Mouse (Mus musculus) limb, embryonic 14.5 days (tissue): ENCODE results near the gene Sipa1l2. TPM values are rescaled to one million over a fixed set of nuclear protein-coding genes. Genes with fewer than 3 reads are reported as not detected.

Experiments
- ATAC-seq: fragments of 200-750 bp; cut with Nextera tagmentation; 2 replicates; pipeline ENCODE4 v1.8.0; 2017; ENCODE audit warnings: low read depth, moderate number of reproducible peaks, moderate TSS enrichment; ENCODE audit not compliant: low FRiP score
- DNase-seq: peaks from one replicate; pipeline ENCODE4 v3.0.0-alpha.2; 2015; ENCODE audit warnings: low spot score
- H3K27ac ChIP-seq: fragments of 300-500 bp; sonication (generic); replicated peaks from 2 replicates; pipeline ENCODE4 v1.5.1; 2014; ENCODE audit warnings: low read depth, mild to moderate bottlenecking, low read length, moderate library complexity, mixed read lengths
- H3K27me3 ChIP-seq: fragments of 300-500 bp; sonication (generic); 2 replicates; pipeline ENCODE4 v1.6.1; 2014; ENCODE audit warnings: low read length, mixed read lengths; ENCODE audit not compliant: control insufficient read depth, insufficient read depth
- H3K36me3 ChIP-seq: fragments of 300-500 bp; sonication (generic); 2 replicates; pipeline ENCODE4 v1.6.1; 2014; ENCODE audit warnings: mild to moderate bottlenecking, low read length, moderate library complexity, mixed read lengths; ENCODE audit not compliant: control insufficient read depth, insufficient read depth
- H3K4me1 ChIP-seq: fragments of 300-500 bp; sonication (generic); 2 replicates; pipeline ENCODE4 v1.6.1; 2014; ENCODE audit warnings: antibody characterized with exemption, low read length, mixed read lengths; ENCODE audit not compliant: control insufficient read depth, insufficient read depth
- H3K4me2 ChIP-seq: fragments of 300-500 bp; sonication (generic); replicated peaks from 2 replicates; pipeline ENCODE4 v1.6.1; 2014; ENCODE audit warnings: low read depth, mild to moderate bottlenecking, low read length, moderate library complexity; ENCODE audit not compliant: severe bottlenecking
- H3K4me3 ChIP-seq: fragments of 300-500 bp; sonication (generic); replicated peaks from 2 replicates; pipeline ENCODE4 v1.5.1; 2014; ENCODE audit warnings: low read length
- H3K9ac ChIP-seq: fragments of 300-500 bp; sonication (generic); 2 replicates; pipeline ENCODE4 v1.6.1; 2014; ENCODE audit warnings: mild to moderate bottlenecking, low read depth, low read length, moderate library complexity; ENCODE audit not compliant: severe bottlenecking
- H3K9me3 ChIP-seq: fragments of 300-500 bp; sonication (generic); 2 replicates; pipeline ENCODE4 v1.6.1; 2016; ENCODE audit warnings: low read length; ENCODE audit not compliant: control insufficient read depth
- POLR2A ChIP-seq: fragments of 200-500 bp; IDR thresholded peaks from 2 replicates; pipeline ENCODE4 v1.8.0; 2012; ENCODE audit warnings: inconsistent platforms, mild to moderate bottlenecking, moderate library complexity, borderline replicate concordance; ENCODE audit not compliant: insufficient read depth, insufficient read length; ENCODE audit errors: extremely low read depth
- WGBS: fragments of 180-500 bp; shearing (Covaris S2); extraction: QIAGEN DNeasy Blood & Tissue Kit; methylation state at CpG from one replicate; pipeline ENCODE4 v1.1.7; 2014; 5-methylcytosine and 5-hydroxymethylcytosine counted together
- polyA plus RNA-seq, 2 experiments: library from polyadenylated mRNA; depleted of rRNA in 1 of 2; stranded (reverse) in 1 of 2; unstranded in 1 of 2; fragments of >200 nt; fragmentation: Nextera tagmentation in 1 of 2; extraction: Ambion mirVana in 1 of 2; gene quantifications; 2 replicates each; pipeline versions ENCODE4 v1.2.1 to v1.2.3; 2012 to 2014

Sipa1l2 gene
- polyA plus RNA-seq, 2 experiments, result 11.6 to 21.6 TPM

GRCm38 (mm10) chr8:125576127-125576526 lies 6.5 kb upstream of the Sipa1l2 start:
- no peak overlapping the region for H3K27ac ChIP-seq
- H3K36me3 ChIP-seq, result no peaks in the 10 kb centered on the region
- 0 out of 2 replicates have a peak, but pooled peaks cover under 1% of the 10 kb centered on the region for H3K9me3 ChIP-seq
- DNase-seq, result no peak
- no peak overlapping the region for H3K4me3 ChIP-seq
- WGBS, result 81% methylated on average over 4 of the region's 4 CpGs
- no peak for ATAC-seq
- no peaks in the 10 kb centered on the region for H3K4me1 ChIP-seq
- no peak overlapping the region for H3K4me2 ChIP-seq
- no peaks in the 10 kb centered on the region for H3K27me3 ChIP-seq
- no peak for TF ChIP-seq POLR2A
- H3K9ac ChIP-seq, result no peak overlapping the region

- WGBS, result 24% methylated on average over 4 of the region's 4 CpGs
- peaks cover 5% of the 10 kb centered on the region for H3K4me1 ChIP-seq
Observed at GRCm38 (mm10) chr8:125574280-125574679, 4.7 kb upstream of the Sipa1l2 start.

GRCm38 (mm10) chr8:125572246-125572645 lies 2.6 kb upstream of the Sipa1l2 start:
- H3K4me3 ChIP-seq, result no peak overlapping the region
- no peak for DNase-seq
- no peak overlapping the region for H3K27ac ChIP-seq
- 93% methylated on average over 4 of the region's 4 CpGs for WGBS
- H3K9ac ChIP-seq, result no peak overlapping the region
- H3K36me3 ChIP-seq, result no peaks in the 10 kb centered on the region
- no peaks in the 10 kb centered on the region for H3K27me3 ChIP-seq
- no peak for TF ChIP-seq POLR2A
- H3K4me1 ChIP-seq, result peaks cover 16% of the 10 kb centered on the region
- no peak overlapping the region for H3K4me2 ChIP-seq
- H3K9me3 ChIP-seq, result 0 out of 2 replicates have a peak, but pooled peaks cover 3% of the 10 kb centered on the region
- no peak for ATAC-seq

More at GRCm38 (mm10) chr8:125574280-125574679, 4.7 kb upstream of the Sipa1l2 start:
- no peaks in the 10 kb centered on the region for H3K27me3 ChIP-seq
- no peak overlapping the region for H3K4me2 ChIP-seq
- H3K9me3 ChIP-seq, result 0 out of 2 replicates have a peak, but pooled peaks cover 3% of the 10 kb centered on the region
- H3K36me3 ChIP-seq, result no peaks in the 10 kb centered on the region
- DNase-seq (peak; percentile 59), ATAC-seq (no peak)
- no peak overlapping the region for H3K9ac ChIP-seq
- no peak overlapping the region for H3K27ac ChIP-seq
- H3K4me3 ChIP-seq, result no peak overlapping the region
- TF ChIP-seq POLR2A, result no peak

- Histone ChIP-seq H3K9ac (no peak overlapping the region), H3K4me2 (peak overlapping the region; percentile 94; the same call in 1 of the 2 replicates), H3K4me3 (0 out of 2 replicates have a peak overlapping the region, but pooled peaks have one; percentile 71), H3K27me3 (no peaks in the 10 kb centered on the region), H3K4me1 (peaks cover 17% of the 10 kb centered on the region), H3K36me3 (no peaks in the 10 kb centered on the region), H3K27ac (no peak overlapping the region), H3K9me3 (0 out of 2 replicates have a peak, but pooled peaks cover 3% of the 10 kb centered on the region)
- WGBS, result 63% methylated on average over 12 of the region's 12 CpGs
- no peak for DNase-seq
- no peak for ATAC-seq
- no peak for TF ChIP-seq POLR2A
Observed at GRCm38 (mm10) chr8:125570835-125571465, 1.3 kb upstream of the Sipa1l2 start.

- 14% methylated on average over 13 of the region's 13 CpGs for WGBS
Observed at GRCm38 (mm10) chr8:125570389-125570788, 781 bp upstream of the Sipa1l2 start.

More at GRCm38 (mm10) chr8:125570389-125570788, 781 bp upstream of the Sipa1l2 start:
- H3K9ac ChIP-seq, result peak overlapping the region; percentile 72
- H3K4me2 ChIP-seq, result peak overlapping the region; percentile 94
- no peak for TF ChIP-seq POLR2A
- H3K9me3 ChIP-seq, result 0 out of 2 replicates have a peak, but pooled peaks cover 3% of the 10 kb centered on the region
- H3K27ac ChIP-seq, result no peak overlapping the region
- H3K27me3 ChIP-seq, result no peaks in the 10 kb centered on the region
- H3K4me3 ChIP-seq, result peak overlapping the region; percentile 71
- peaks cover 17% of the 10 kb centered on the region for H3K4me1 ChIP-seq
- H3K36me3 ChIP-seq, result no peaks in the 10 kb centered on the region
- ATAC-seq, result no peak; the same call in 1 of the 2 replicates
- no peak for DNase-seq
